Mouse (Mus musculus): Measurements from ENCODE around the gene Ak2. TPM values are rescaled to one million over a fixed set of nuclear protein-coding genes. Genes with fewer than 3 reads are reported as not detected.
A peak's percentile ranks its signal among the peaks of the same experiment; 100 is the strongest.

The Ak2 gene
- total and polyA plus RNA-seq, 3 experiments: 330 to 366 TPM; not detected in 1

GRCm38 (mm10) chr4:128983656-128984055 lies 8.1 kb upstream of the Ak2 start:
- no peak for DNase-seq (ENCODE audit: low read depth, low spot score)
- Histone ChIP-seq H3K4me3 (ENCODE audit: control insufficient read depth in 1 of 2, insufficient read depth in 1 of 2, low read depth in 2 of 2, low read length in 2 of 2) (no peak overlapping the region), H3K4me1 (ENCODE audit: control insufficient read depth in 1 of 2, insufficient read depth in 2 of 2, low read length in 2 of 2) (no peaks in the 10 kb centered on the region), H3K79me2 (ENCODE audit: control insufficient read depth, insufficient read depth, low read length, poor library complexity) (no peaks in the 10 kb centered on the region), H3K27me3 (ENCODE audit: control insufficient read depth in 1 of 2, insufficient read depth in 2 of 2, low read length in 2 of 2) (peaks cover 1 to 4% of the 10 kb centered on the region in 2 experiments; a peak in 3 of 4 replicates), H3K9me3 (replicated peaks; ENCODE audit: insufficient read depth, low read length) (no peaks in the 10 kb centered on the region), H3K36me3 (ENCODE audit: control insufficient read depth in 1 of 2, insufficient read depth in 2 of 2, low read length in 2 of 2) (no peaks in the 10 kb centered on the region), H3K9ac (ENCODE audit: control insufficient read depth, low read depth, low read length, poor library complexity, severe bottlenecking) (no peak overlapping the region), H3K27ac (ENCODE audit: control insufficient read depth, low read depth, low read length) (no peak overlapping the region)
- TF ChIP-seq HCFC1 (IDR thresholded peaks at IDR 0.05; ENCODE audit: low read depth, low read length): no peak

- H3K36me3 ChIP-seq (ENCODE audit: control insufficient read depth in 1 of 2, insufficient read depth in 2 of 2, low read length in 2 of 2): no peaks in the 10 kb centered on the region
- no peak for DNase-seq (ENCODE audit: low read depth, low spot score)
- H3K79me2 ChIP-seq (ENCODE audit: control insufficient read depth, insufficient read depth, low read length, poor library complexity): no peaks in the 10 kb centered on the region
- no peak overlapping the region for H3K27ac ChIP-seq (ENCODE audit: control insufficient read depth, low read depth, low read length)
- H3K27me3 ChIP-seq (ENCODE audit: control insufficient read depth in 1 of 2, insufficient read depth in 2 of 2, low read length in 2 of 2): peaks cover 1 to 4% of the 10 kb centered on the region in 2 experiments; a peak in 3 of 4 replicates
- no peak overlapping the region for H3K4me3 ChIP-seq (ENCODE audit: control insufficient read depth in 1 of 2, insufficient read depth in 1 of 2, low read depth in 2 of 2, low read length in 2 of 2)
- TF ChIP-seq MAX (IDR thresholded peaks at IDR 0.05; ENCODE audit: low read length): no peak
- TF ChIP-seq ZC3H11A (IDR thresholded peaks at IDR 0.05; ENCODE audit: low read depth, low read length): no peak
- TF ChIP-seq CHD1 (IDR thresholded peaks at IDR 0.05; ENCODE audit: low read depth, low read length): no peak
- TF ChIP-seq NELFE (IDR thresholded peaks at IDR 0.05; ENCODE audit: low read depth, low read length): no peak
- no peak for TF ChIP-seq ZKSCAN1 (IDR thresholded peaks at IDR 0.05; ENCODE audit: low read depth, low read length)
- no peak for TF ChIP-seq ELF1 (IDR thresholded peaks at IDR 0.05; ENCODE audit: low read depth, low read length)
- no peak overlapping the region for H3K9ac ChIP-seq (ENCODE audit: control insufficient read depth, low read depth, low read length, poor library complexity, severe bottlenecking)
- no peaks in the 10 kb centered on the region for H3K4me1 ChIP-seq (ENCODE audit: control insufficient read depth in 1 of 2, insufficient read depth in 2 of 2, low read length in 2 of 2)
- no peaks in the 10 kb centered on the region for H3K9me3 ChIP-seq (replicated peaks; ENCODE audit: insufficient read depth, low read length)
Measured at GRCm38 (mm10) chr4:128984600-128984999, 7.2 kb upstream of the Ak2 start.

GRCm38 (mm10) chr4:128988911-128989310 lies 2.8 kb upstream of the Ak2 start:
- no peak for TF ChIP-seq CHD2 (IDR thresholded peaks at IDR 0.05; ENCODE audit: low read length)
- no peak for TF ChIP-seq CHD1 (IDR thresholded peaks at IDR 0.05; ENCODE audit: low read depth, low read length)
- TF ChIP-seq RCOR1 (IDR thresholded peaks at IDR 0.05; ENCODE audit: low read depth, low read length): no peak
- no peak for TF ChIP-seq MAX (IDR thresholded peaks at IDR 0.05; ENCODE audit: low read length)
- no peak for TF ChIP-seq NELFE (IDR thresholded peaks at IDR 0.05; ENCODE audit: low read depth, low read length)
- TF ChIP-seq BHLHE40 (IDR thresholded peaks at IDR 0.05; ENCODE audit: borderline replicate concordance, low read depth, low read length): no peak
- no peak for TF ChIP-seq MEF2A (IDR thresholded peaks at IDR 0.05; ENCODE audit: extremely low read depth, insufficient replicate concordance, low read depth, low read length, poor library complexity, severe bottlenecking)
- TF ChIP-seq POLR2AphosphoS2 (IDR thresholded peaks at IDR 0.05; ENCODE audit: low read length): no peak
- TF ChIP-seq NRF1 (IDR thresholded peaks at IDR 0.05; ENCODE audit: insufficient read depth, low read depth, low read length, poor library complexity, severe bottlenecking): no peak
- no peak for TF ChIP-seq GATA1 (IDR thresholded peaks at IDR 0.05; ENCODE audit: low read depth, low read length)
- no peak for TF ChIP-seq ETS1 (IDR thresholded peaks at IDR 0.05; ENCODE audit: low read depth, low read length)
- no peak for TF ChIP-seq UBTF (IDR thresholded peaks at IDR 0.05; ENCODE audit: borderline replicate concordance, insufficient read depth, low read depth, low read length)
- TF ChIP-seq USF2 (IDR thresholded peaks at IDR 0.05; ENCODE audit: borderline replicate concordance in 1 of 2, insufficient read depth in 1 of 2, low read depth in 1 of 2, low read length in 2 of 2): no peak
- TF ChIP-seq MXI1 (IDR thresholded peaks at IDR 0.05; ENCODE audit: low read depth, low read length): no peak
- TF ChIP-seq POLR2AphosphoS5 (IDR thresholded peaks at IDR 0.05; ENCODE audit: borderline replicate concordance, low read depth, low read length): no peak
- no peak for TF ChIP-seq MYC (IDR thresholded peaks at IDR 0.05; ENCODE audit: low read depth, low read length)
- TF ChIP-seq RAD21 (IDR thresholded peaks at IDR 0.05; ENCODE audit: low read depth, low read length): no peak
- TF ChIP-seq TBP (IDR thresholded peaks at IDR 0.05; ENCODE audit: low read depth, low read length): no peak
- no peak for TF ChIP-seq MYB (IDR thresholded peaks at IDR 0.05; ENCODE audit: low read depth, low read length)
- TF ChIP-seq MAFK (IDR thresholded peaks at IDR 0.05; ENCODE audit: borderline replicate concordance, low read depth, low read length): no peak
- H3K9ac ChIP-seq (ENCODE audit: control insufficient read depth, low read depth, low read length, poor library complexity, severe bottlenecking): no peak overlapping the region
- H3K36me3 ChIP-seq (ENCODE audit: control insufficient read depth in 1 of 2, insufficient read depth in 2 of 2, low read length in 2 of 2): peaks cover 0 to 6% of the 10 kb centered on the region in 2 experiments; a peak in 2 of 4 replicates
- H3K79me2 ChIP-seq (ENCODE audit: control insufficient read depth, insufficient read depth, low read length, poor library complexity): peaks cover 8% of the 10 kb centered on the region
- H3K4me3 ChIP-seq (ENCODE audit: control insufficient read depth in 1 of 2, insufficient read depth in 1 of 2, low read depth in 2 of 2, low read length in 2 of 2): no peak overlapping the region
- peaks cover 1 to 4% of the 10 kb centered on the region in 2 experiments; a peak in 3 of 4 replicates for H3K27me3 ChIP-seq (ENCODE audit: control insufficient read depth in 1 of 2, insufficient read depth in 2 of 2, low read length in 2 of 2)
- peak; percentile 37 for DNase-seq (ENCODE audit: low read depth, low spot score)
- H3K4me1 ChIP-seq (ENCODE audit: control insufficient read depth in 1 of 2, insufficient read depth in 2 of 2, low read length in 2 of 2): peaks cover 0 to 8% of the 10 kb centered on the region in 2 experiments; a peak in 1 of 4 replicates
- H3K27ac ChIP-seq (ENCODE audit: control insufficient read depth, low read depth, low read length): no peak overlapping the region
- no peaks in the 10 kb centered on the region for H3K9me3 ChIP-seq (replicated peaks; ENCODE audit: insufficient read depth, low read length)

All from MEL (cell line).